Mouse (Mus musculus) T-helper 17 cell (primary cell): ENCODE measurements around the gene Arel1.

Experiments
- in situ Hi-C, 2 experiments: fragments of 300-600 bp; cut with MboI, MseI; formaldehyde crosslinking; loops; 1 replicate in 1 of 2; 2 replicates in 1 of 2; pipeline ENCODE4 v1.15.1; 2025; ENCODE audit warnings: high pct_unique_total_duplicates in 2 of 2

The Arel1 gene

DNA sequence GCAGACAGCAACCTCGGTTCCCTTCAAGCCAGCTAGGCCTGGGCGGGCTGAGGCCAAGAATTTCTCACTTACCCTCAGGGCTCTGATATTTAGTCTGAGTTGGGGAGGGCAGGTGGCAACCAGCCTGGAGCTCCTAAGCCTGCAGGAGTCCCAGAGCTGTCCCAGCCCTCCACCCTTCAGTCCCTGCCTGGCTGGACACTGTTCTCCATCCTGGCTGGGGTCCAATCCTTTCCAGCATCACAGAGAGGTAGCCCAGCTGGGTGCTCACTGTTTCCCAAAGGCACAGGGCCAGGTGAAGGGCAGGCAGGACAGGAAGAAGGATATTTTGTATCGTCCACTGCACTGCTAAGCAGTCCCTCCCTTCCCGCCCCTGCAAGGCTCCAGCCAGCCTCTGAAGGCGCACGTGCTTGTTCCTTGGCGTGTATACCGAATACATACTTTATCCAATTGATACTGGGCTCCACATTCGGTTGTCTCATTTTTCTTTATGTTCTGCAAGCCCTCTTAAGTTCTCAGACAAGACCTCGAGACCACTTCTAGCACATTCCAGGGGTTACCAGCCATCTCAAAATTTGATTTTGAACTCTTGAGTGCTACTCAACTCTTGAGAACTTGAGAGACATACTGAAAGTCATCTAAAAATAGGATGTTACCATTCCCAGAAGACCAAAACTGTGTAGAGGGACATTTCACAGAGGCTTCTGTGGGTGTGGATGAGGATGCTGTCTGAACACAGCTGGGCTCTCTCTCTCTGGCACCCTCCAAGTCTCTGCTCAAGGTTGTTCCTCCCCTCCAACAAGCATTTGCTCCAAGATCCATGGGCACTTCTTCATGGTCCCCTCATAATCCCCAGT is 62.8 kb downstream of the Arel1 start:
- in situ Hi-C loops = no loop called here

DNA sequence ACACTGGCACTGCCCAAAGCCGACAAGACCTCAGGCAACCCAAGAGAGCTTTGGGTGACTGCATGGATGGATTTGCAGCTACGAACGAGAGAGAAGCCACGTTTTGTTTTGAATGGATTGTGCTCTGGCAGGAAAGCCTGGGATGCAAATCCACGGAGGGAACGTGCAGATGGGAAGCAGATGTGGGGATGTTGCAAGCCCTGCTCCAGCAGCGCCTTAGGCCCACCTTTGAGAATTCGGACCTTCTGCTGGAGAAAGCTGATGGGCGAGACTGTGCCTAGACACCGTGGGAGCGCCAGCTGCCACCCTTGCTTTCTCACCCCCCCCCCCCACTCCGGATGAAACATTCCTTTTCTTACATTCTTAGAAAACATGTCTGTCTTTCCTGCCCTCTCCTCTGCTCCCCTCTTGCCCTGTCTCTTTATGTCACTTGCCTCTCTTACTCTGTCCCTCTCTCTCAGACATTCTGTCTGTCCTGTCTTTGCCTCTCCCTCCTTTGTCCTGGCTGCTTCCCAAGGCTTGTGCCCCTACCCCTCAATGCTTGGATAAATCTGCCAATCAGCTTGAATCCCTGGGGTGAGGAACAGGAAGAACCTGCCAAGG is 63.6 kb downstream of the Arel1 start:
- in situ Hi-C loops = no loop called here

DNA sequence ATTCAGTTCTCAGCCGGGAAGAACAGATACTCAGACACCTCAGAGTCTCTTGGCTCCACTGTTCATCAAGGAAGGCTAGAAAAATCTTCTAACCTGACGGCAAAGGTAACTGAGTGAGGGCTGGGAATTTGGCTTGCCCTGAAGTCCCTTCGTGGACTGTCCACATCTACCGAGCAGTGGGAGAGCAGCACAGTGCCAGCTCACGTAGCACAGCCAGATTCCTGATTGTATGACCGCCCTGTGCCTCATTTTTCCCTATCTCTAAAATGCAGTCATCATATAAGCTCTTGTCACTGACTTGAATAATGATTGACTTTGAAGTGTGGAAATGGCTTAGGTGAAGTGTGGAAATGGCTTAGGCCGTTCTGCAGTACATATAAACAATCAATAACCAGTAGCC is 66.3 kb downstream of the Arel1 start:
- in situ Hi-C loops = no loop called here

DNA sequence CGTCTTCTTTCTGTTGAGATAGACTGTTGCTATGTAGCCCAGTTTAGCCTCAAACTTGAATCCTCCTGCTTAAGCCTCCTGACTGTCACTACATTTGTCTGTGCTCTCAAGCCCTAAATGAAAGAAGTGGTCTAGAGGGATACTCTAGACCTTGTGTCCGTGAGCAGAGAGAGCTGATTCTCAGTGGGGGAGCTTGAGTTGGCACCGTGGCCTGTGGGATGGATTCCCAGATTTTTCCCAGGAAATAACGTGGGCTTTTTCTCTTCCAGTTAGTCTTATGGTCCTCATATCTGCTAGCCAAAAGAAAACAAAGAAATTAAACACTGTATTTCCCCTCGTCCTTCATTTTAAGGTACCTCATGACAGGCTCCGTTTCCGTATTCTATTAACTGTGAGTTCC is 70.4 kb downstream of the Arel1 start:
- in situ Hi-C loops = no loop called here

DNA sequence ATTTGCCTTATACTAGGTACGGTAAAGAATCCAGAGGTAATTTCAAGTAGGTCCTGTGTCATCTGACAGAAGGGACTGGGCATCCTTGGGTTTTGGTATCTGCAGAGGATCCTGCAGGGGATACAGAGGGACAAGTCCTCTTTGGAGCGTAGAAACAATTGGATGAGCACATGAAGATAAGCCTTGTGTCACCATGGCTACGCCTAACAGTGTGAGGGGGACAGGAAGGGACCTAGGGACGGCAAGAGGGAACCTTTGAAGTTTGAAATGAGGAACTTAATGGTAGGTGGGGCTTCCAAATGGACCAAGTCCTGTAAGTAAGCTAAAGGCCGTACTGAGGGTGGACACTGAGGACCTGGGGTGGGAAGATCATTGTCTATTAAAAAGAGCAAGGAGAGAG is 73.4 kb downstream of the Arel1 start:
- in situ Hi-C loops = no loop called here

DNA sequence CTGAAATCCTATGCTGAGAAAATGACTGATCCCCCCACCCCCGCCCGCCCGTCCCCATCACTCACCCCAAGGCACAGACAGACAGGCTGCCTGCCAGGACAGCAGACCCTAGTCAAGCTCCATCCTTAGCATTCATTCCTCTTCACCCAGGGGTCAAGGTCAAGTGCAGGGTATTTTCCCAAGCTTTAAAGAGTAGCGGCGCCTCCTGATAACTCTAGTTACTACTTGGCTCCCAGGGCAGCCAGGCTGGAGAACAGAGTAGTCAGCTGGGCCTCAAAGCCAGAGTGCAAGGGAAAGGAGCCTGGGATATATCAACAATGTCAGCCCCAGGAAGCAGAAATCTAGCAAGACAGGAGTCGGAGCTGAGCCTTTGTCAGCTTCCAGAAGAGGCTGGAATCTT is 74.5 kb downstream of the Arel1 start:
- in situ Hi-C loops = no loop called here

DNA sequence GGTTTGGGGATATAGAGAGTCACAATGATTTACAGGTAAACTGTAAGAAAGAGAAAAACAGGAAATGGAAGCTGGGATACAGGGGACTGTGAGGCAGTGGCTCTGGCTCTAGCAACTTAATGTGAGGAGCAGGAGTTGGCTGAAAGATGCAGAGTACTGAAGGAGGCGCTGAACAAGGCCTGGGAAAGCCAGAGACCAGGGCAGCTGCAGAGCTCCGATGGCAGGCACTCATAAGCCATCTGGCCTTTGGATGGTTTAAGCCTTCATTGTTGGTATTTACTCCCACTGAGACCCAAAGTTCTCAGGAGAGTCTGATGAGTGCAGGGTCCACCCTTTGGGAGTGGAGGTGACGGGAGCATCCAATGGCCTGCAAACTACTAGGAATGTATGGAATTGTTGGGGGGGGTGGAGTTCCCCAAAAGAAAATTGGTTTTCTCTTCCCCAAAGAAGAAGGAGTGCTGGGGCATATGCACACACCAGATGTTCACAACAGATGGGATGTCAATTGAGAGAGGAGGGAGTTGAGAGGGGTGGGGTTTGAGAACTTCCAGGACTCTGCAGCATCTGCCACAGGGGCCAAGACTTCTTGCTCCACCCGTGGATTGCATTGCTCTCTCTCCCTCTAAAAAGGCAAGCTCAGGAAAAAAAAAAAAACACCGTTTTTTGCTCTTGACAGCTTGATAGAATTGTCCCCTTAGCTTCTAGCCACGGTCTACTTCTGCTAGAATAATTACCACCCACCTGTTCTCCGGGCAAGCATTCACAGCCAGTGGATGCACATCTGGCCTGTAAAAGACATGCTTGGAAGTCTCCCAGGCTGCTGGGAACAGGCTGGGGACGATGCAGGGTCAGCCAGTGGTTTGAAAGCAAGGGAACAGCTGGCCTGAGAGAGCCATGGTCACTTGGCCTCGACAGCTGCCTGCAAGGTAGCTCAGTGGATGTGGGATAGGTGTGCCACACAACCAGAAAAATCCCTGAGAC is 76.8 kb downstream of the Arel1 start:
- in situ Hi-C loops = no loop called here

DNA sequence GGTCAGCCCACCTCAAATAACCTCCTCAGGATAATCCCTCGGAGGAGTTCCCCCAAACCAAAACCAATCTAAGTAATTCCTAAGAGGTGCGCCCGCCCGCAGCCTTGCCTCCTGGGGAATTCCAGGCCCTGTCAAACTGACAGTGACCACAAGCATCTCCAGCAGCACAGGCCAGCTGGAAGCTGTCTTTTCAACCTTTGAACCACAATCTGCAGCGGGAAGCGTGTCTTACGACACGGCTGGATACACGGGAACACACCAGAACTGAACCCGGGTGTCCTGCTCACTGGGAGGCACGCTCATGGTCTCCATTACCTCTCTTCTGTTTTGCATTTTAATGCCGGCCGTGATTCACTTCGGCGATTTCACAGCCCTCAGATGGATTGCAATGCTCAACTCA is 80.4 kb downstream of the Arel1 start:
- in situ Hi-C loops = no loop called here

DNA sequence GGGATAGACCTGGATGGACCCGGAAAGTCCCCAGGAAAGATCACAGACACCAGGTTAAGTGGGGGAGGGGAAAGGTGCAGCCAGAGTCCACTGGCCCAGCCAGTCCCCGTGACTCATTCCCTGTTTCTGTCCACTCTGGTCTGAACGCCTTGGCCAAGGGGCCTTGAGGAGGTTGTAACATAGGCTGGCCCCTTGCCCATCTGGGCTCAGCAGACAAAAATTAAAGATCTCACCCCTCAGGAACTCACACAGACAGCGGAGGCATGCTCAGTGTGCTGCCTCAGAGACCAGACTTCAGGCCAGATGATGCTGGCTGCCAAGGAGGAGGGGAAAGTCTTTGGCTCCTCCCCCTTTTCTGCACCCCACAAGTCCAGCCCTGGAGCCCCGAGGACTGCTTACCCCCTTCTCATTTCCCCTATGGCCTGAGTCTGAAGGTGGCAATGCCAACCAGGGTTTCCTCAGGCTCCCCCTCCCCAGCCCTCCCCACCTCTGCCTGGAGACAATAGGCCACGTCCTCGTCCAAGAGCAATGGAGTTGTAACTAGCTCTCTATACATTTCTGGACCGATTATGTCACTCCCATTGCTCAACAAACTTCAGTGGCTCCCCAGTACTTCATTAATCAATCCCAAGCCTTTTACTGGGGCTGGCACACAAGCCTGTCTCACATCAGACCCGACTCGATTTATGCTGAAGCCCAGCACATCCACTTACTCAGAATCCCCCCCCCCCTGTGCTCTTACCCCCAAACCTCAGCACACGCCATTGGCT is 85.4 kb downstream of the Arel1 start:
- in situ Hi-C loops = no loop called here

DNA sequence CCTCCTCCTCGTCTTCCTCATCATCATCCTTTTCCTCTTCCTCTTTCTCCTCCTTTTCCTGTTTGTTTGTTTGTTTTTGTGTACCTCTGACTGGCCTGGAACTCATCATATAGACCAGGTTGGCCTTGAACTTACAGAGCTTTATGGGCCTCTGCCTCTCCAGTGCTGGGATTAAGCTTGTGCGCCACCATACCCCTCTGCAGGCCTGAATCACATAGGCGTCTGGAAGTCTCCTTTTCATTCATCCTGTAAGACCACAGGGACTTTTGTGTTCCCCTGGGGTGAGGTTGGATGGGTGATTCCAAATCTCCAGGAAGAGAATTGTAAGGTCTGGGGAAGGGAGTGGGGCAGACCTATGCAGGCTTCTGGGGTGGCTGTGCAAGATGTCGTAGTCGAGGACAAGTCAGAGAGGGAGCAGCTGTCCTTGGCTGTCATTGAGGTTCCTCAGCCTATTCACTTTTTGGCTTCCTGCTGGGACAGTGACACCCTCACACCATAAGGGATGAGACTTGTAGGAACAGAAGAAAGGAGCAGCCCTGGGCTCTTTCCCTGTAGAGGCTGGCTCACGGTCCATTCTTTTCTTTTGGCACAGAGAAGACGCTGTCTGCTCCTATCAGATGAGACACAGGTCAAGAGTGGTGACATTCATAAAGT is 86.2 kb downstream of the Arel1 start:
- in situ Hi-C loops = no loop called here

DNA sequence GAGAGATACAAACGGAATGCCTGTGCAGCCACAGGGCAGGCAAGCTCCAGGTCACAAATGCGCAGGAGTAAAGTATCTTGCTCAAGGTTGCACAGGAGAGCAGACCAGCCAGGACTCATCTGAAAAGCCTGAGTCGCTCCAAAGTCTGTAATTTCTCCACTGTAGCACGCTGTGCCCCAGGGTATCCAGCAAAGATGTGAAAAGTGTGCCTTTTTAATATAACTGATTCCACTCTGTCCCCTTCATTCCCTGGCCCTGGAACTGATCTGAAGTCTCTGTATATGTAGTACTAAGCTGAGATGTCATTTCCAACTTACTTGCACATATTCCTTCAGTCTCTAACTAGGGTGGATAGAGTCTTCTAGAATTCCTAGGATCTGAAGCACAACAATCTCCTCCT is 87.9 kb downstream of the Arel1 start:
- in situ Hi-C loops = no loop called here

DNA sequence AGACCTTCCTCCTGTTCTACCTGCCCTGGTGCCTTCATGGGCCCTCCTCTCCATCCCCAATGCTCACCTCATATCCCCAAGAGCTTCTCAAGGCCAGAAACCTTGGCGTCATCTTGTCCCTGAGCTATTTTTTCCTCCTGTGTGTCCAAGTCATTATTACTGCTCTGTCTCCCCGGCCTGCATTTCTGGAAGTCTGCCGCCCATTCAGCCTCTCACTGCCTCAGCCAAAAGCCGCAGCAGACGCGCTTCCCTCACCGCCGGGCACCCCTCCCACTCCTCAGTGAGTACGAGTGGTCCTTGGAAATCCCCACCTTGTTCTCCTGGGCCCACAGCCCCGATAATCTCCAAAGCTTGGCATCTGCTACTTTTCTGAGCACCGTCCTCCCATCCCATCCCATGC is 90.6 kb downstream of the Arel1 start:
- in situ Hi-C loops = no loop called here

DNA sequence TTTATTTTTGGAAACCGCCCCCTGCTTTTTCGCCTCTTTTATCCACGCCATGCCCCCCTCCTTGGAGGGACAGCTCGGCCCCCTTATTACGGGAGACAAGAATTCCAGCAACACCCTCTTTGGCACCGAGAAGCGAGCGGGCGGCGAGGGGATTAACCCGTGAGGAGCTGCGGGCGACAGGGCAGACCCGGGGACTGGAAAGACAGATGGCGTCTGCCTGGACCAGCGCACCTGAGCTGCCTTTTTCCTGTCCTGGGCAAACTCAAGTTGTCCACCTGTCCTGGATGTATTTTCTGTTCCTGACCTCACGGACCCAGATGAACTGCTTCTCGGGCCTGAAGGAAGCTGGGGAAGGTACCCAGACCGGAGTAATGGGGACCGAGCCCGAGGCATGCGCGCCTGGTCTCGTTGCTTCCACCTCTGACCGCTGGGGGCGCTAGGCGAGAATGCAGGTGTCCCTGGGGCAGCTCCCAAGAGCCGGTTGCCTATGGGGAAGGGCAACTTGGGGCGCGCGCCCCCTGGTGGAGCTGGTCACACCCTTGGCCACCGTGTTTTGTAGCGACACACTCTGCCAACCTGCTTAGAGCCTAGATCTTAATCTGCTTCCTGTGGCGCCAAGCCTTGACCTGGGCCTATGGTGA is 94.1 kb downstream of the Arel1 start, which contains the start of gene Ltbp2:
Ltbp2 (minus strand) TSS at position 52 of the 641 bp plus-strand sequence.
- in situ Hi-C loops = loop anchor here in 1 of 2 experiments (5.0 kb wide), 1 partner anchor 89 kb away; no protein-coding TSS in a partner anchor

DNA sequence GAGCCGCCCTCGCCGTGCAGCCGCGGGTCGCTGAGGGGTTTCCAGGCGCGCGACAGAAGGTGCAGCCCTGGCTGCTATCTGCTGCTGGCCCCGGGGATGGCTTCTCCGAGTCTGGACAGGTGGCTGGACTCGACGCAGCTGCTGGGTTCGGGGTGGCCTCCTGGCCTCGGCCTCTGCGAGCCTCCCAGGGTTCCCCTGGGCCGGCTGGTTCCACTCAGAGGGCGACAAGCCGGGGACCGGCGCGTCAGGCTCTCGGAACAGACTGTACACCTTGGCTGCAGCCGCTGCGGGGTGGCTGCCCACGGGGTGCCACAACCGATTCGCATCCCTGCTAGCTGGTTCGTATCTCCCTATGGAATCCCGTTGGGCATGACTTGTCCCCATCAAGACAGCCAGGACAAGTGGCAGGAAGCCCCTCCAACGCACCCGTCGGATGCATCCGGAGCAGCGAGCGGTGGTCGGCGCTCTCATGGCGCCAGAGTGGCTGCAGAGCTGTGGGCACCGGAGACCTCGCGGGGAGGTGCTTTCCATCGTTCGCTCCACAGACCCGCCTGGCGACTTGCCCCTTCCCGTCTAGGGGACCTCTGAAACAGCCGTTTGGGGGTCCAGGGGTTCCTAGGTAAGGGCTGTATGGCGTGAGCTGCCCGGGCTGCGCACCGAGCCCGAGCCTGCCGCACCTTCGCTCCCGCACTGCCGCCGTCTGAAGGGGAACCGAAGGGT is 94.8 kb downstream of the Arel1 start:
- in situ Hi-C loops = loop anchor here in 1 of 2 experiments (5.0 kb wide), 1 partner anchor 89 kb away; no protein-coding TSS in a partner anchor

DNA sequence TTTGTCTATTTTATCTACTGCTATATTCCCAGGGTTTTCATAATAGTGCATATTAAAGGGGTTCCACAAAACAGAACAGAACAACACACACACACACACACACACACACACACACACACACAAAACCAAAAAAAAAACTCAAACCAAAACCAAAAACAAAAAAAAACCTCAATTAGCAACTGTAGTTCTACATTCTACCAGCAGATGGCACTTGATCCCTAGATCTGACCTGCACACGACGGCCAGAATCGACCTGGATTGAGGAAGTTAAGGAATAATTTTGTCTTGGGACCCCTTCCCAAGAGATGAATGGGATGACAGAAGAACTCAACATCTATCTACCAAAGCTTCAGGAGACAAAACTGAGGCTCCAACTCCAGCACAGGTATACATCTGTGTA is 97.3 kb downstream of the Arel1 start:
- in situ Hi-C loops = no loop called here

DNA sequence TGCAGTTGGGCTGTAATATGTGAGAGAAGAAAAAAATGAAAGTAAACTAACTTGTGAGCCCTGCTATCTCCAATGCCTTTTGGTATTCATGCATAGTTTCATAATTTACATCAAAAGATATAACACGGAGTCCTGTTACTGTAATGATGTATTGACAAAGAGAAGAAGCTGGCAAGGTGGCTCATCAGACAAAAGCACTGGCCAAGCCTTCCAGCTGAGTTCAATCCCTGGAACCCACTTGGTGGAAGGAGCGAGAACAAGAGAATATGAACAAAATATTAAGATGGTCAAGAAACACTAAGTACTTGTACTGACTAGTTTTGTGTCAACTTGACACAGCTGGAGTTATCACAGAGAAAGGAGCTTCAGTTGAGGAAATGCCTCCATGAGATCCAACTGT is 98.4 kb downstream of the Arel1 start:
- in situ Hi-C loops = no loop called here
